Mouse (Mus musculus) sigmoid colon, adult 10 weeks (tissue): ENCODE data around the gene Orai3. TPM values are rescaled to one million over a fixed set of nuclear protein-coding genes. Genes with fewer than 3 reads are reported as not detected.

Experiments
- polyA plus RNA-seq: library from polyadenylated mRNA; stranded (reverse); fragments of 350-450 nt; fragmentation: Illumina TruSeq; extraction: RNeasy Lipid Tissue Mini Kit (QIAGEN cat#74804); gene quantifications from one replicate; pipeline ENCODE4 v1.2.3, GENCODE M21; 2014; ENCODE audit warnings: low read depth, low replicate concordance

Gene Orai3
- polyA plus RNA-seq = 3.5 TPM

DNA sequence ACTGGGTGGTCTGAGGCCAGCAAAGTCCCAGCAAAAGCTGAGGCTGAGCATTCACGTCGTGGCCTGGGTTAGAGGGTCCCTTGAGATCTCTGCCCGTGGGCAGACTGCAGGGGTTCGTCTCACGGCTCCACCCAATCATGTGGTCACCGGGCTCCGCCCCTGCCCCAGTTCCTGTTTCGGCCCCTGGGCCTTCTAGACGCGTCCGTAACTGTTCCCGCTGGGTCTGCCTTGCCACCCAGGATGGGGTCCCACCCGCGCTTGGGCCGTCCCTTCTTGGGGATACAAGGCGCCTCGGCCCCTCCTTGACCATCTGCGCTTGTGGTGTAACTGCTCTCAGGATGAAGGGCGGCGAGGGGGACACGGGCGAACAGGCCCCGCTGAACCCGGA lies at the start of gene Orai3:
TSS of gene Orai3 (plus strand) at position 165 of the 388 bp plus-strand sequence.

DNA sequence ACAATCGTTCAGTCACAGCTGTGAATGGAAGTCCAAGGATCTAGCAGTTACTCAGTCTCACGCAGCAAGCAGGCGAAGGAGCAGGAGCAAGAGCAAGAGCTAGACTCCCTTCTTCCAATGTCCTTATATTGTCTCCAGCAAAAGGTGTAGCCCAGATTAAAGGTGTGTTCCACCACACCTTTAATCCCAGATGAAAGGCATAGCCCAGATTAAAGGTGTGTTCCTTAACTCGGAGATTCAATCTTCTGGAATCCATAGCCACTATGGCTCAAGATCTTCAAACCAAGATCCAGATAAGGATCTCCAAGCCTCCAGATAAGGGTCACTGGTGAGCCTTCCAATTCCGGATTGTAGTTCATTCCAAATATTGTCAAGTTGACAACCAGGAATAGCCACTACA lies 37.5 kb upstream of the Orai3 start, which contains the start of gene Ctf2:
TSS of gene Ctf2 (minus strand) at position 101 of the 400 bp plus-strand sequence.

DNA sequence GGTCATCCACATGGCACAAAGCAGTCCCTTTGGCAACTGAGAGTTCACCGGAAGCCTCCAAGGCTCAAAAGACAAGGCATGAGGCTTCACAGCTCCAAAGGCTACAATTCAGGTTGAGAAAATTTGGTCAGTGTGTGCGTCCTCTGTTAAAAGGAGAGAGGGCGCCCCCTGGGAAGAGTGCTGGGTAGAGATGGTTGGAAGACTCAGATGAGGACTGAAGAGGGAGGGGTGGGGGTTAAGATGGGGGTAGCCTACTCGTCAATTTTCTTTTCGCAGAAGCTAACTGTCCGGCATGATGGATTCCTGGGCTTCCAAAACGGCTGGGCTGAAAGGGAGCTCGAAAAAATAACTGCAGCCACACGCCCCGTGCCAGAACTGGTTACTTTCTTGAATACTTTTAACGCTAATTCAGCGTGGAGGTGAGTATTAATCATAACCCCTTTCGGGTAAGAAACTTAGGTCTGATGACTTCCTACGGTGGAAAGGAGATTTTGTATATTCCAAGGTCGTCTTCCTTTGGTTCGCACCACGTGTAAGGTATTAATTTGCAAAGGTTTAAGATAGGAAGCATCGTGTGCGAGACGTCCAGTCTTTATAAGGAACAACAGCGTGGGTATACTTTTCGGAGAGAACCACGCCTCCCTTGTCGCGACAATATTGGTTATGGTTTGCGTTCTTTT lies 25.1 kb upstream of the Orai3 start, which contains the start of gene Fbxl19:
TSS of gene Fbxl19 (plus strand) at position 178 of the 680 bp plus-strand sequence.

DNA sequence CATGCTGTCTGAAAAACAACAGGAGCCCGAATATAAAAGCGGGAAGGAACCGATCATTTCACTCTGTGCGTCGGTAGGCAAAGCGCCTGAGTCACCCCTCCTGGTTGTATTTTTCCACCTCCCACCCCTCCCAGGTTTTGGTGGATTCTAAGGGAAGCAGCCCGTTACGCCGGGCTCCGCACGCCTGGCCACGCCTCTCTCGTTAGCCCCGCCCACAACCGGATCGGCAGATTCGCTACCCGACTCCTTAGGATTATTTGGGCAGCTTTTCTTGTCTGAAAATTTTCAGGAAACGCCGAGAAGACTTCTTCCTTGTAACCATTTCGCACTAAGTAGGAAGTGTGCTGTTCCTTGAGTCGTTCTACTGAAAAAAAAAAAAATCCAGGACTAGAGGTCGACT lies 6.8 kb downstream of the Orai3 start, which contains the start of gene Setd1a:
TSS of gene Setd1a (plus strand) at position 245 of the 400 bp plus-strand sequence.

DNA sequence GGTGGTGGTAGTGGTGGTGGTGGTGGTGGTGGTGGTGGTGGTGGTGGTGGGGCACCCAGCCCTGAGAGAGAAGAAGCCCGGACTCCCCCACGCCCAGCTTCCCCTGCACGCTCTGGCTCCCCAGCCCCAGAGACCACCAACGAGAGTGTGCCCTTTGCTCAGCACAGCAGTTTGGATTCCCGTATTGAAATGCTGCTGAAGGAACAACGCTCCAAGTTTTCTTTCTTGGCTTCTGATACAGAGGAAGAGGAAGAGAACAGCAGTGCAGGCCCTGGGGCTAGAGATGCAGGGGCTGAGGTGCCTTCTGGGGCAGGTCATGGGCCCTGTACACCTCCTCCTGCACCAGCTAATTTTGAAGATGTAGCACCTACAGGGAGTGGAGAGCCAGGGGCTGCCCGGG lies 15.7 kb downstream of the Orai3 start, which contains the start of gene Gm49388:
TSS of gene Gm49388 (plus strand) at position 301 of the 400 bp plus-strand sequence.

DNA sequence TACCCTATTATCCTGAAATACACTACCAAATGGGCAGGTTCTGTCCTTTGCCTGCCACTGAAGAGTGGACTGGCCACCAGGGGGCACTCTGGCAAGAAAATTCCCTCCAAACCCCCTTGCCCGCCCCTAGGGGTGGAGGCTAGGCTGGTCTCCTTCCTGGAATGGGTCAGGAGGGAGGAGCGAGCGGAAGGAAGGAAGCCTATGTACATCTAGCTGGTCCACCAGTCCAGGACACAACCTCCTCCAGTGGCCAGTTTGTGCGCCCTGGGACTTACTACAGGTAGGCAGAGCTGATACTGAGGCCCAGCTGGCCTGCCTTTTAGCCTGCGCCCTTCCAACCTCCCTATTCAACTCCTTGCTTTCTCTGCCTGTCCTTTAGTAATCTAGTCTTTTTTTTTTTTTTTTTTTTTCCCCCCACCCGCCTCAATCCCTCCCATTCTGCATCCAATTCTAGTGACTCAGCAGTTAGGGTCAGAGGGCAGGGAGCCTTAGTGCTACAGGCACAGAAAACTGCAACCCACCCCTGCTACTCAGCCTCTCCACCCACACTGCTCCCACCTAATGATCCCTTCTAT lies 30.9 kb downstream of the Orai3 start, which contains the start of gene Hsd3b7:
TSS of gene Hsd3b7 (plus strand) at position 170 of the 575 bp plus-strand sequence.

DNA sequence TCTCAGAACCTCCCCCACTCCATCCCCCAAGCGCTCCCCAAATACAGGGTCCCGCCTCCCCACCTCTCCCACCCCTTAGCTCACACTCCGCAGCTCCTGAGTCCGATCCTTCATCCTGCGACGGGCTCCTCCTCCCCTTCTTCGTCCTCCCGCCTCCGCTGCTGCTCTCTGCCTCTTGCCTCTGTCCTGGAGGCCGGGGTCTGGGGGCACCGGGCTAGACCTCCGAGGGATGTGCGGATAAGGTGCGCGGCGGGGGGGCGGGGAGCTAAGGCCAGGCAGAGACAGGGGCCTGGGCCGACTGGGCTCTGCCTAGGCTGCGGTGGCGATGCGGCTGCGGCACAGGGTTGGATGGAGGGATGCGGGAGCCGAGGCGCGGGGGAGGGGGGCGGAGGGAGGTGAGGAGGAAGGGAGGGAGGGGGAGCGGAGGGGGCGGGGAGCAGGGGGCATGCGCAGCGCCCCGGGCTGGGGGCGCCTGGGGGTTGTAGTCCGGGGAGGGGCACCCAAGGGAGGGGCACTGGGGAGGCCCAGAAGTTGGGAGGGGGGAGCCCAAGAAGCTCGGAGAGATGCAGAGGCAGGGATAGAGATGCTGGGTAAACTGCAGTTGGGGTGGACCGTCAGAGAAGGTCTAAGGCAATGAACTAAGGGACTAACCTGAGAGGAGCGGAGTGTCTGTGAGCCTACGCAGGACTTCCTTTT lies 54.7 kb downstream of the Orai3 start, which contains the start of the genes Stx4a and Stx1b:
TSS of gene Stx4a (plus strand) at position 119 of the 696 bp plus-strand sequence.
TSS of gene Stx1b (minus strand) at position 374 of the 696 bp plus-strand sequence.

Other genes with a start within 250 kb of the Orai3 start
- not detected for gene Tmem265, start 208.4 kb upstream of the Orai3 start, polyA plus RNA-seq
- 32.4 TPM for gene Phkg2, start 196.5 kb upstream of the Orai3 start, polyA plus RNA-seq
- not detected for gene Ccdc189, start 181.2 kb upstream of the Orai3 start, polyA plus RNA-seq
- gene Rnf40, start 181.0 kb upstream of the Orai3 start, polyA plus RNA-seq = 2.1 TPM
- gene Zfp629, start 154.0 kb upstream of the Orai3 start, polyA plus RNA-seq = 6.8 TPM
- gene Bcl7c, start 60.9 kb upstream of the Orai3 start, polyA plus RNA-seq = 1.0 TPM
- 2.8 TPM for gene Ctf1, start 57.1 kb upstream of the Orai3 start, polyA plus RNA-seq
- gene Ctf2, start 37.6 kb upstream of the Orai3 start, polyA plus RNA-seq = not detected
- gene Fbxl19, start 25.3 kb upstream of the Orai3 start, polyA plus RNA-seq = 1.2 TPM
- gene Setd1a, start 6.9 kb downstream of the Orai3 start, polyA plus RNA-seq = 7.0 TPM
- gene Gm49388, start 15.8 kb downstream of the Orai3 start, polyA plus RNA-seq = not detected
- gene Hsd3b7, start 30.8 kb downstream of the Orai3 start, polyA plus RNA-seq = 16.0 TPM
- gene Stx4a, start 54.5 kb downstream of the Orai3 start, polyA plus RNA-seq = 17.9 TPM
- gene Stx1b, start 54.7 kb downstream of the Orai3 start, polyA plus RNA-seq = 0.60 TPM
- 11.1 TPM for gene Zfp646, start 106.4 kb downstream of the Orai3 start, polyA plus RNA-seq
- 1.7 TPM for gene Zfp668, start 107.0 kb downstream of the Orai3 start, polyA plus RNA-seq
- not detected for gene Prss53, start 121.2 kb downstream of the Orai3 start, polyA plus RNA-seq
- gene Gm21974, start 125.6 kb downstream of the Orai3 start, polyA plus RNA-seq = not detected
- gene Vkorc1, start 125.8 kb downstream of the Orai3 start, polyA plus RNA-seq = 26.8 TPM
- 2.8 TPM for gene Bckdk, start 134.3 kb downstream of the Orai3 start, polyA plus RNA-seq
- gene Kat8, start 142.7 kb downstream of the Orai3 start, polyA plus RNA-seq = 10.2 TPM
- 1.0 TPM for gene Prss8, start 160.3 kb downstream of the Orai3 start, polyA plus RNA-seq
- not detected for gene Prss36, start 176.9 kb downstream of the Orai3 start, polyA plus RNA-seq
- gene Fus, start 197.6 kb downstream of the Orai3 start, polyA plus RNA-seq = 788 TPM
- gene Pycard, start 224.1 kb downstream of the Orai3 start, polyA plus RNA-seq = 99.2 TPM
- 0.91 TPM for gene Trim72, start 234.1 kb downstream of the Orai3 start, polyA plus RNA-seq